Mouse (Mus musculus) cerebellum, adult 2 months (tissue): ENCODE results near the gene P2rx7.

ENCODE experiments used
- CTCF ChIP-seq: fragments of 200-500 bp; IDR thresholded peaks from 2 replicates; pipeline ENCODE4 v1.5.1; 2011; ENCODE audit warnings: low read depth, mild to moderate bottlenecking, control low read depth, low read length, moderate library complexity, borderline replicate concordance; ENCODE audit not compliant: insufficient read depth
- POLR2A ChIP-seq: fragments of 200-500 bp; IDR thresholded peaks from 2 replicates; pipeline ENCODE4 v1.6.1; 2011; ENCODE audit warnings: low read length, control low read depth, borderline replicate concordance; ENCODE audit not compliant: insufficient read depth

DNA sequence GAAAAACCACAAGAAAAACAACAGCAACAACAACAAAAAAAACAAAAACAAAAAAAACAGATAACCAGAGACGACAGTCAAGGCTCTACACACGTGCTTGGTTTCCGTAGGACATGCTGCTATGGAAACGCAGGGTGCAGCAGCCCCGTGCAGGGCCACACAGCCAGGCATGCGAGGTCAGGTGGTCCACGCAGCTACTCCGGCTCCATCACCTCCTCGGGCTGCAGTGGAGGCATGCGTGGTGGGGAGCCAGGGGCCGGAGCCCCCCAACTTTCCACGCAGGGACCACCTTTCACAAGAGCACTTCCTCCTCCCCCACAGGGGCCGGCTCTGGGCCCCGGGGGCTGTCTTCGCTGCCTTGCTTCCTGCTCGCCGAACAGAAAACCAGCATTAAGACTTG is 90.2 kb downstream of the P2rx7 start:
- TF ChIP-seq CTCF, result no peak
- no peak for TF ChIP-seq POLR2A
